Mouse (Mus musculus) limb, embryonic 12.5 days (tissue): ENCODE results near the gene Ttc30a1. TPM values are rescaled to one million over a fixed set of nuclear protein-coding genes. Genes with fewer than 3 reads are reported as not detected.
"Not testable (repeated sequence)": the region's sequence is repeated elsewhere in the genome, so short reads cannot be mapped to it uniquely, and the experiment has no call there.

Experiments used
- ATAC-seq: fragments of 200-750 bp; cut with Nextera tagmentation; 2 replicates; pipeline ENCODE4 v1.8.0; 2017; ENCODE audit warnings: low read depth, moderate TSS enrichment; ENCODE audit not compliant: insufficient number of reproducible peaks, insufficient read depth, low FRiP score, low TSS enrichment
- H3K27ac ChIP-seq: fragments of 300-500 bp; sonication (generic); 2 replicates; pipeline ENCODE4 v1.5.1; 2016; ENCODE audit warnings: mild to moderate bottlenecking, moderate library complexity
- H3K27me3 ChIP-seq: fragments of 300-500 bp; sonication (generic); 2 replicates; pipeline ENCODE4 v1.6.1; 2016; ENCODE audit warnings: mild to moderate bottlenecking, moderate library complexity
- H3K36me3 ChIP-seq: fragments of 300-500 bp; sonication (generic); 2 replicates; pipeline ENCODE4 v1.6.1; 2016; ENCODE audit warnings: mild to moderate bottlenecking, moderate library complexity
- H3K4me1 ChIP-seq: fragments of 300-500 bp; sonication (generic); replicated peaks from 2 replicates; pipeline ENCODE4 v1.6.1; 2016
- H3K4me2 ChIP-seq: fragments of 300-500 bp; sonication (generic); 2 replicates; pipeline ENCODE4 v1.6.1; 2016; ENCODE audit warnings: mild to moderate bottlenecking, moderate library complexity
- H3K4me3 ChIP-seq: fragments of 300-500 bp; sonication (generic); replicated peaks from 2 replicates; pipeline ENCODE4 v1.5.1; 2016; ENCODE audit warnings: mild to moderate bottlenecking
- H3K9ac ChIP-seq: fragments of 300-500 bp; sonication (generic); replicated peaks from 2 replicates; pipeline ENCODE4 v1.6.1; 2016; ENCODE audit warnings: mild to moderate bottlenecking, moderate library complexity
- H3K9me3 ChIP-seq: fragments of 300-500 bp; sonication (generic); 2 replicates; pipeline ENCODE4 v1.6.1; 2016; ENCODE audit warnings: mild to moderate bottlenecking, moderate library complexity
- WGBS: fragments of 180-500 bp; shearing (Covaris S2); methylation state at CpG from one replicate; pipeline ENCODE4 v1.1.7; 2016; 5-methylcytosine and 5-hydroxymethylcytosine counted together
- polyA plus RNA-seq: library from polyadenylated mRNA; unstranded; fragments of >200 nt; fragmentation: Nextera tagmentation; extraction: Ambion mirVana; gene quantifications from 2 replicates; pipeline ENCODE4 v1.2.1, GENCODE M21; 2016

Ttc30a1 gene
- polyA plus RNA-seq, 1 experiment from 2014 or later: 10.0 TPM

DNA sequence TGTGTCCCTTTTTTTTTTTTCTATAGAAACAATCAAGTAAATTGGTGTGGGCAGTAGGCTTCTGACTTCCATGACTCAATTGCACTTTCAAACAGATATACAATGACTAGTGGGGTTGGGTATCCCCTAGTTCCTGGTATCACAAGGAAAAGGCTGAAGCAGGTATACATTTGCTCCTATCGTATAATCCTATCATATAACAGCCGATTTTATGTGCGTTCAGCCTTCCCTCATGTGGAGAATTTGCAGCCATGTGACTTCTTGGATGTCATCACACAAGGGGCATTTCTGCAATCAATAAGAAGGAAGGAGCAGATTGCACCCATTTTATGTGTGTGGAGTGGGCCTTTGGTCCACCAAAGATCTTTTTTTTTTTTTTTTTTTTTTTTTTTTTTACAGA, 1.3 kb upstream of the Ttc30a1 start:
- Histone ChIP-seq H3K9ac (no peak overlapping the region), H3K9me3 (no peaks in the 10 kb centered on the region), H3K27ac (no peak overlapping the region), H3K27me3 (no peaks in the 10 kb centered on the region), H3K4me2 (no peak overlapping the region), H3K4me1 (peaks cover 23% of the 10 kb centered on the region), H3K4me3 (no peak overlapping the region), H3K36me3 (no peaks in the 10 kb centered on the region)
- ATAC-seq: no peak
- WGBS: over 99% methylated on average over 3 of the region's 3 CpGs

DNA sequence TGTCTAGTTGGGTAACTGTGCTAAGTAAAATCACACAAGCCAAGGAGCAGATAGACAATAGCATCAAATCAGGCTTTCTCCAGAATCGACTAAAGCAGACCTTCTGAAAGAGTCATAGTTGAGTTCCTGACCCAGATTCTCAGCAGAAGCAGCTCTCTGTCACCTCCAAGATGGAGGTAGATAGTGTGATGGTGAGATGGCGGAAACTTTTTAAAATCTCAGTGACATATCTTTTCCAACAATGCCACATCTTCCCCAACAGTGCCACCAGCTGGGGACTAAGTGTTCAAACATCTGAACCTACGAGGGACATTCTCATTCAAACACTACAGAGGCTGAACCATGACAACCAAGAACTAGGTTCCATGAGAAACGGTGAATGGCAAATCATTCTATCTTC, 859 bp upstream of the Ttc30a1 start:
- Histone ChIP-seq H3K4me1 (peaks cover 18% of the 10 kb centered on the region), H3K27me3 (no peaks in the 10 kb centered on the region), H3K27ac (no peak overlapping the region), H3K4me3 (no peak overlapping the region), H3K36me3 (no peaks in the 10 kb centered on the region), H3K4me2 (no peak overlapping the region), H3K9me3 (no peaks in the 10 kb centered on the region), H3K9ac (no peak overlapping the region)
- ATAC-seq: no peak
- WGBS: 93% methylated on average over 4 of the region's 4 CpGs

DNA sequence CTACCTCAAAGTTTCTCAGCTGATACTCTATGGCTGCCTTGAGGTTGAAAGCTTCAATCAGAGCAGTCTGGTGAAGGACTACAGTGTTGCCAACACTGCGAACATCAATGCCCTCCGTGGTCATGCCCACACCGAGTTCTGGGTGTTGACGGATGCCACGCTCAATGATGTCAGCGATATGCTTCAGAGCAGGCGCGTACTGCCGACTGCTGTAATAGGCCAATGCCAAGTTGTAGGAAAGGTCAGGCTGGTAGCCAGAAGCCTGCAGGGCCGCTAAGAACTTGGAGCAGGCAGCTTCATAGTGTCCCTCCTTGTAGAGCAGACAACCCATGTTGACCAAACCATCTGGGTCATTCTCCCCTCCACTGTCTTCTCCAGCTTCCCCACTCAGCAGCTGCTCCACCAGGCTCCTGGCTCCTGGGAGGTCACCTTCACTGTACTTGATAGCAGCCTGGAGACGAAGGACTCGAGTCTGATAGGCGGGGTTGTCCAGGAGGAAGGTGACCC, 781 bp downstream of the Ttc30a1 start:
- H3K9ac ChIP-seq, H3K27me3 ChIP-seq, ATAC-seq, H3K27ac ChIP-seq, H3K36me3 ChIP-seq, H3K4me1 ChIP-seq, H3K9me3 ChIP-seq: not testable (repeated sequence)
- Histone ChIP-seq H3K4me2 (peak overlapping the region; percentile 68), H3K4me3 (peak overlapping the region; percentile 45)
- WGBS: 95% methylated on average over 13 of the region's 13 CpGs

DNA sequence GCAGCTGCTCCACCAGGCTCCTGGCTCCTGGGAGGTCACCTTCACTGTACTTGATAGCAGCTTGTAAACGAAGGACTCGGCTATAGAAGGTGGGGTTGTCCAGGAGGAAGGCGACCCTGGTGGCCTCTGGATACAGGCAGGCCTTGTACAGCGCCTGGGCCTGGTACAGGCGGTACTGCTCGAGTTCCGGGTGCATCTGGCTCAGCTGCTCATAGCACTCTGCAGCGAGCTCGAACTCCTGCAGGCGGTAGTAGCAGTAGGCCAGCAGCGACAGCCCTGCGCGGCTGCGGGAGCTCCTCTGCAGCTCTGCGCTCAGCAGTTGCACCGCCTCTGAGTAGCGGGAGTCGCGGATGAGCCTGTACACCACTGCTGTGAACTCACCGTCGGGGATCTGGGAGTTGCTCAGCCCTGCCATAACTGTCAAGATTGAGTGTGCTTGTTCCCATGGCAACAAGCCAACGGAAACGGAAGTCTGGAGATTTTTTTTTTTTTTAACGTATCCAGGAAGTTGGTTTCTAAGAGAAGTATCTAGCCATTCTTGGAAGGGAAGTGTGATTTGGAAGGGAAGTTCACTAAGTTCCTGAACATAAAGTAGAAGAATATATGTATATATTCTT, 3.9 kb downstream of the Ttc30a1 start, which contains the start of gene Ttc30a2:
Ttc30a2 (minus strand) TSS at position 419 of the 617 bp plus-strand sequence.
- not testable (repeated sequence) for H3K27ac ChIP-seq, H3K4me3 ChIP-seq, H3K27me3 ChIP-seq, H3K4me1 ChIP-seq, H3K9ac ChIP-seq, H3K36me3 ChIP-seq, H3K9me3 ChIP-seq
- H3K4me2 ChIP-seq: 0 out of 2 replicates have a peak within 1 kb of the TSS, but pooled peaks have one; percentile 21
- ATAC-seq: 0 out of 2 replicates have a peak, but pooled peaks have one; percentile 9
- WGBS: 28% methylated on average over 21 of the region's 24 CpGs

DNA sequence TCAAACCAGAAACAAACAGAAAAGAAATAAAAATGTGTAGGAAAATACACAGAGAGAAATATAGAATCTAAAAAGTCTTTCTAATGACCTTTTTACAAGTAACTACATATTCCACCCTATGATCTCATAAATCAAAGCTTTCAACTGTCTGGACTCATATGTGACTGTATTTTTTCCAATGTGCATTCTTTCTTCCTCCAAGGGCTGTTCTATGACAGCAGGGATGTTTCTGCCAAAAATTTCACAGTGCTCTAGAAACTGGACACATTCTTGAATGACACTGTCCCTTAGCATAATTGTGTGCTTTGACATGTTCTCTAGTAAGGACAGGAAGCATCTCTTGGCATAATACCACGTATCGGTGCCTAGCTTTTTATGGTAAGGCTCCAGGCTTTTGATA, 5.7 kb downstream of the Ttc30a1 start:
- H3K9me3 ChIP-seq, H3K36me3 ChIP-seq, H3K9ac ChIP-seq, ATAC-seq, H3K27ac ChIP-seq, H3K4me2 ChIP-seq, H3K4me1 ChIP-seq, H3K27me3 ChIP-seq, H3K4me3 ChIP-seq: not testable (repeated sequence)
- WGBS: 81% methylated on average over 2 of the region's 2 CpGs

DNA sequence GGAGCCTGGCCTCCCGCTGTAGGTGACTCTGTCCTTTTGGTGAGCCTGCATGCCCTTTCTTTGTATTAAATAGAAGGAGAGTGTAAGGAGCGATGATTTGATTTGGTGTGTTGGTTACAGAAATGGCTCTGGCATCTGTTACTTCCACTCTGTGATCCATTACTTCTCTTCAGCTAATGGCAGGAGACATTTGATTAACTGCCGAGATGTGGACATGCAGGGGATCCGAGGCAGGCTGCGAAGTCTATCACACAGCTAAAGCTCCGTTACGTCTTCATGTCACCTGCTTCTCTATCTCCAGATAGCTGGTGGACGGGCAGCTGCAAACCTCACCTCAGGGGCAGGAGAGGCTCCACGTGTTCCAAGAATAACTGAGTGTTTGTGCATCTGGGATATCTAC, 7.6 kb downstream of the Ttc30a1 start:
- no peaks in the 10 kb centered on the region for H3K9me3 ChIP-seq
- H3K36me3 ChIP-seq: no peaks in the 10 kb centered on the region
- H3K4me1 ChIP-seq: peaks cover 6% of the 10 kb centered on the region
- WGBS: 53% methylated on average over 9 of the region's 9 CpGs
- H3K27ac ChIP-seq: no peak overlapping the region
- H3K4me3 ChIP-seq: no peak overlapping the region
- no peaks in the 10 kb centered on the region for H3K27me3 ChIP-seq
- H3K9ac ChIP-seq: no peak overlapping the region
- H3K4me2 ChIP-seq: no peak overlapping the region
- no peak for ATAC-seq

DNA sequence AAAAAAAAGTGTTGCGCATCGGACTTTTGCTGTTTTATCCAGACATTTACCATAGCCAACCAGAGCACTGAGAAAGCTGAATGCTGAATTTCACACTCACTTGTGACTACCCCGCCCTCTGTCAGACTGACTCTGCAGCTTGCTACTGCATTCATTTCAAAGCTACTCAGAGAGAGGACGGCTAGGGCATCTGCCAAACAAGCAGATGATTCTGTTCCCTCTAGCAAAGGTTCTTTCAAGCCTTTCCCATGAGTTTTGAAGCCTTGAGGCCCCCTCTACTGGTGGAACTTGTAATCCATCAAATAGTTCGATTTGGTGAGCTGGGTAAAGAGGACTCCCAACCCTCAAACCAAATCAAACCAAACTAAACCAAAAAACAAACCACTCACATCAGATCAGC, 16.8 kb downstream of the Ttc30a1 start:
- peaks cover 67% of the 10 kb centered on the region for H3K4me1 ChIP-seq
- WGBS: 18% methylated on average over 5 of the region's 5 CpGs

DNA sequence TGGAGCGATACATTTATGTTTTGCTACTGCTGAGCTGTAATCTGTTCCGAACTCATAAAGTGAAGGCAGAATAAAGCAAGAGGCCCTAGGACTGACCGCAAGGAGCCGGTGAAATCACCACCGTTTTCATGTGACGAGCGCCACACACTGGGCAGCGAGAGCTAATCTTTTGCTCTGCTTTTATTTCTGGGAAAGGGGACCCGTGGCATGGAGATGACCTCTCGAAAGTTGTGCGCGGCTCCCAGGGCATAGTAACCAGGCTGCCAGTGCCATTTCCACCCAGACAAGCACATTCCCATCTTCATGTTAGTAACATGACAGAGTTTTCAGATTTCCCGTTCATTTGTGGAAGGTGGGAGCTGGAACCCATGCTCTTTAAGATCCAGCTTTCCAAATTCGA, 17.3 kb downstream of the Ttc30a1 start:
- Histone ChIP-seq H3K27ac (peak overlapping the region; percentile 71), H3K36me3 (no peaks in the 10 kb centered on the region), H3K9me3 (no peaks in the 10 kb centered on the region), H3K4me3 (no peak overlapping the region), H3K4me2 (peak overlapping the region; percentile 43), H3K4me1 (peaks cover 72% of the 10 kb centered on the region), H3K9ac (no peak overlapping the region), H3K27me3 (no peaks in the 10 kb centered on the region)
- no peak for ATAC-seq
- WGBS: 9% methylated on average over 14 of the region's 14 CpGs

More for the DNA sequence above, 16.8 kb downstream of the Ttc30a1 start:
- Histone ChIP-seq H3K4me3 (no peak overlapping the region), H3K27ac (peak overlapping the region; percentile 71), H3K4me2 (peak overlapping the region; percentile 43), H3K36me3 (no peaks in the 10 kb centered on the region), H3K9me3 (no peaks in the 10 kb centered on the region), H3K27me3 (no peaks in the 10 kb centered on the region), H3K9ac (no peak overlapping the region)
- no peak for ATAC-seq

DNA sequence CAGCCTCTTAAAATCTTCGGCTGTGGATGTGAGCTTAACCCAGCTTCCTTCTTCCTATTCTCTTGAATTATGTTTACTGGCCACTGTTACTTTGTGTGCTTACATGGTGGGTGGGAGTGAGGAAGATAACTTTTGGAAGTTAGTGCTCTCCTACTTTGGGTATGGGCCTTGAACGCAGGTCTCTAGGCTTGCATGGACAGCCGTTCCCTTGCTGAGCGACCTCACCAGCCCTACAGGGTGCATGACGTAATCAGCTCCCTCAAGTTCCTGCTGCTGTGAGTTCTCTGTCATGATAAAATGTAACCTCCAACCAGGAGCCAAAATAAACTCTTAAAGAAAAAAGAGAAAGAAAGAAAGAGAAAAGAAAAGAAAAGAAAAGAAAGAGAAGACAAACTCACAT, 17.7 kb downstream of the Ttc30a1 start:
- H3K36me3 ChIP-seq: no peaks in the 10 kb centered on the region
- no peak overlapping the region for H3K9ac ChIP-seq
- H3K4me2 ChIP-seq: peak overlapping the region; percentile 43
- no peak for ATAC-seq
- no peak overlapping the region for H3K4me3 ChIP-seq
- peak overlapping the region; percentile 71 for H3K27ac ChIP-seq
- no peaks in the 10 kb centered on the region for H3K9me3 ChIP-seq
- H3K27me3 ChIP-seq: no peaks in the 10 kb centered on the region
- 56% methylated on average over 5 of the region's 5 CpGs for WGBS
- H3K4me1 ChIP-seq: peaks cover 76% of the 10 kb centered on the region

DNA sequence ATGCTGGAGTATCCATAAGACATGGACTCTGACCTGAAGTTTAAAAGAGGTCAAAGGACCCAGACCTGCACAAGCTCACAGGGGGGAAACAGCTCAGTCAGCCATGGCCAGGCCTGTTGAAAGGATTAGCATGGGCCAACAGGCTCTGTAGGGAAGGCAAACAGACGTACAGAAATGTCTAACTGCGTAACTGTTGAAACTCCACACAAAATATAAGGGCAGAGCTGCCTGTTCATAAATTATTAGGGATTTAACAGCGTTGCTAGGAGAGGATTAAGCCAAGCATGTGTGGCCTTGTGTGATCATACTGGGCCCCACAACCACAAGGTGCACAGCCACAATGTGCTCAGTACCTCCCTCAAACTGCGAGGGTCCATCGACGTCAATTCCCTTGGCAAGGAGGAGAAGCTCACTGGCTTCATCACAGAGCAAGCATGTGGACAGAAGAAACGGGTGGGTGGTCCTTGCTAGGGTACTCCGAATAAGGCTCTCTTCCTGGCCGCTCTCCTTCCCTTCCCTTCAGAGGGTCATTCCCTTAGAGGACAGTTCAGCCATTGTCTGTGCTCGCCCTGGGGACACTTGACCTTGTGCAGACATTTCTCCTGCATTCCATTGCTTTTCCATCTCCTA, 18.4 kb downstream of the Ttc30a1 start:
- 52% methylated on average over 10 of the region's 10 CpGs for WGBS

DNA sequence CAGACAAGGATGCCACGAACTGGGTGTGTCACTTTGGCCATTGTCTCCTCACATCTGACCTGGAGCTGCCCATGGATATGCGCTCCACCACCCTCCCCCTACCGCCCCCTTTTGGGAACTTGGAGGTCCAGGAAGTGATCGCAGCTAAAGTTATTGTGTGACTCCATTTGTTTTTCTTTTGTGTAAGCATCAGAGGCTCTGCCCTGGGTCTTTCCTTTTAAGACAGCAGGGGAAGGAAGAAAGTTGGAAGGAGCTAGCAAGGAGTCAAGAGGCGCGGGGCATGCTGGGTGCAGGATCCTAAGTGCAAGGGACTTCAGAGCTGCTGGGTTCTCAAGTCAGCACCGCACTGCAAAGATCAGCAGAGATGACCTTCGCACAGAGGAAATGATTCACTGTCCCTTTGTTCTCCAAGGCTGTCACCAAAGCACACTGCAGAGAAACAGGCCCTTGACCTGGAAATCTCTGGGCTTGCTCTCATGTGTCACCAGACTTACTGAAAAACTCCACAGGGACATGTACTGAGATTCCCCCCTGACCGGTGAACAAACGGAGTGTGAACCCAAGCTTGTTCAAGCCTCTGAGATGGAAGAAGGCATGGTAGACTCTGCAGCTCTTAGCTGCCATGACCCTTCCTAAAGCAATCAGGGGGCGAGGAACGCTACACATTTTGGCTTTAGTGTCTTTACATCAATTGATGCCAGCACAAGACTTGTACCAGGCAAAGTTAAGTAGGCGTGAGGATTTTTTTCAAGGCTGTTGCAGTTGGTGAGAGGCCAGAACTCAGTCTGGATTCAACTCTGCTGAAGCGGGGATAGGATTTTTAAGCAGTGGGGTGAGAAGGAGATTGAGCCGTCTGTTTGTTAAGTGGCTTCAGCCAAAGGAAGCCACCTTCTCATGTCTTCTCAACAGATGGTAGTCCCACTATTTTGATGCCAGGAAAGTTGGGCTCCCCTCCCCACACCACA, 21.1 kb downstream of the Ttc30a1 start:
- H3K4me1 ChIP-seq: peaks cover 84% of the 10 kb centered on the region
- no peak overlapping the region for H3K4me3 ChIP-seq
- H3K9ac ChIP-seq: no peak overlapping the region; the same call in 1 of the 2 replicates
- no peaks in the 10 kb centered on the region for H3K27me3 ChIP-seq
- no peak for ATAC-seq
- peak overlapping the region; percentile 49 for H3K4me2 ChIP-seq
- H3K9me3 ChIP-seq: no peaks in the 10 kb centered on the region
- 43% methylated on average over 15 of the region's 15 CpGs for WGBS
- no peaks in the 10 kb centered on the region for H3K36me3 ChIP-seq
- peak overlapping the region; percentile 94 for H3K27ac ChIP-seq

More for the DNA sequence above, 18.4 kb downstream of the Ttc30a1 start:
- no peaks in the 10 kb centered on the region for H3K9me3 ChIP-seq
- H3K36me3 ChIP-seq: no peaks in the 10 kb centered on the region
- no peak overlapping the region for H3K9ac ChIP-seq
- no peak overlapping the region for H3K4me3 ChIP-seq
- H3K4me1 ChIP-seq: peaks cover 84% of the 10 kb centered on the region
- ATAC-seq: 0 out of 2 replicates have a peak, but pooled peaks have one; percentile 6
- peak overlapping the region; percentile 17 for H3K4me2 ChIP-seq
- H3K27me3 ChIP-seq: no peaks in the 10 kb centered on the region
- H3K27ac ChIP-seq: peak overlapping the region; percentile 71
